Mouse (Mus musculus) embryonic facial prominence, embryonic 10.5 days (tissue): ENCODE measurements around the gene Ccdc57. TPM values are rescaled to one million over a fixed set of nuclear protein-coding genes. Genes with fewer than 3 reads are reported as not detected.
"Not testable (repeated sequence)": the region's sequence is repeated elsewhere in the genome, so short reads cannot be mapped to it uniquely, and the experiment has no call there.

ENCODE experiments used
- DNase-seq: peaks from one replicate; pipeline ENCODE4 v3.0.0-alpha.2; 2017; ENCODE audit warnings: low spot score
- H3K27ac ChIP-seq: fragments of 300-500 bp; sonication (generic); replicated peaks from 2 replicates; pipeline ENCODE4 v1.5.1; 2016; ENCODE audit warnings: mild to moderate bottlenecking
- H3K27me3 ChIP-seq: fragments of 300-500 bp; sonication (generic); replicated peaks from 2 replicates; pipeline ENCODE4 v1.6.1; 2016; ENCODE audit warnings: low read depth, mild to moderate bottlenecking; ENCODE audit not compliant: poor library complexity, severe bottlenecking
- H3K36me3 ChIP-seq: fragments of 300-500 bp; sonication (generic); replicated peaks from 2 replicates; pipeline ENCODE4 v1.6.1; 2016; ENCODE audit warnings: mild to moderate bottlenecking, moderate library complexity
- H3K4me1 ChIP-seq: fragments of 300-500 bp; sonication (generic); 2 replicates; pipeline ENCODE4 v1.6.1; 2016
- H3K4me3 ChIP-seq: fragments of 300-500 bp; sonication (generic); 2 replicates; pipeline ENCODE4 v1.5.1; 2016; ENCODE audit warnings: mild to moderate bottlenecking, moderate library complexity
- H3K9me3 ChIP-seq: fragments of 300-500 bp; sonication (generic); 2 replicates; pipeline ENCODE4 v1.6.1; 2016; ENCODE audit warnings: mild to moderate bottlenecking
- WGBS: fragments of 180-500 bp; shearing (Covaris S2); methylation state at CpG from one replicate; pipeline ENCODE4 v1.1.7; 2016; 5-methylcytosine and 5-hydroxymethylcytosine counted together
- polyA plus RNA-seq: library from polyadenylated mRNA; unstranded; fragments of >200 nt; fragmentation: Nextera tagmentation; extraction: Ambion mirVana; gene quantifications from 2 replicates; pipeline ENCODE4 v1.2.1, GENCODE M21; 2016

The Ccdc57 gene
- polyA plus RNA-seq, 1 experiment from 2014 or later: 6.8 TPM

DNA sequence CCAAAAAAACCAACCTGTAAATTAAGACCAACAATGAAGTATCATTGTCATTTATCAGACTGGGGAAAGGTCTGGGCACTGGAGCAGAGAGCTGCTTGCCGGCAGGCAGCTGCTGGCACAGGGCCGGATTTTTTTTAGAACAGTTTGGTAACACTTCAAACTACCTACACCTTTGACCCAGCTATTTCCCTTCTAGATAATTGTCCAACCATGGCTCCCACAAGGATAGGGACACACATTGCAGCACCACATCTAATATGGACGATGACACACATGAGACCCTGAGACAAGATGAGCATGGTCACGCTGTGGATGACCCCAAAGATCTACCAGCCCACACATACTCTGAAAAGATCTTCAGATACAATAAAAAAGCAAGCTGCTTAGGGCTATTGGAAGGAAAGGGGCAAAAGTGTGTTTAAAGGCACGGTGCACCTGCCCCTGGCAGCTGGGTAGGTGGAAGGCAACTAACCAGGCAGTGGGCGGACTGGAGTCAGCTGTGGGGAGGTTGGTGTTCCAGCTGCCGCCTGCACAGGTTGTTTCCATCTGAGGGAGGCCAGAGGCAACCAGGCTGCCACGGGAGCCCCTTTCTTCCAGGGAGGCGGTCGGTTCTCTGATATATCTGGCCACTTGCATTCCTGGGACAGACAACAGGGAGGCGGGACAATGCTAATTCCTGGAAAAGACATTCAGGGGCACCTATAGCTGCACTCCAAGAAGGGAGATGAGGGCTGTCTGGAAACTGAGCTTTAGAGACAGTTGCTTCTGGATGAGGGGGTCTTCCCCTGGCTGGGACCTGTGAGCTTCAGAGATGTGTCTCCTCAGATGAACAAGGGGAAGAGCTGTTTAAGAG lies 80.4 kb downstream of the Ccdc57 start:
- Histone ChIP-seq H3K36me3 (peaks cover 32% of the 10 kb centered on the region), H3K4me3 (no peak overlapping the region), H3K9me3 (no peaks in the 10 kb centered on the region), H3K27me3 (no peaks in the 10 kb centered on the region), H3K27ac (peak overlapping the region; percentile 27; the same call in 1 of the 2 replicates), H3K4me1 (peaks cover 22% of the 10 kb centered on the region)
- WGBS: 69% methylated on average over 11 of the region's 11 CpGs
- no peak for DNase-seq

DNA sequence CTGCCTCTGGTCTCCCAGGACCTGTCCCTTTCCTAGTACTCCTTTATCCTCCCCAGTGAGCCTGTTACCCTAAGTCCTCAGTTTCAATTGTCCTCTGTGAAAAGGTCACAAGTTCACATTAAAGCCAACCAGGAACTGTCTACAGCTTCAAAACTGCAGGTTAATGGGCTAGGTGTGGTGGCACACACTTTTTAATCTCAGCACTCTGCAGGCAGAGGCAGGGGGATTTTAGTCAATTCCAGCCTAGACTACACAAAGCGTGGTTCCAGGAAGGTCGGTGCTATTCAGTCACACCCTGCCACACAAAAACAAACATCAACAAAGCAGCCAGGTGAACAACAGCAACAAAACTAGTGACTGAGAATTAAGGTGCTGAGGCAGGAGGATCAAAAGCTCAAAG lies 81.1 kb downstream of the Ccdc57 start:
- no peaks in the 10 kb centered on the region for H3K9me3 ChIP-seq
- no peak overlapping the region for H3K4me3 ChIP-seq
- WGBS: 80% methylated on average over 2 of the region's 2 CpGs
- peaks cover 32% of the 10 kb centered on the region for H3K36me3 ChIP-seq
- H3K4me1 ChIP-seq: peaks cover 22% of the 10 kb centered on the region
- no peaks in the 10 kb centered on the region for H3K27me3 ChIP-seq
- no peak overlapping the region for H3K27ac ChIP-seq
- no peak for DNase-seq

DNA sequence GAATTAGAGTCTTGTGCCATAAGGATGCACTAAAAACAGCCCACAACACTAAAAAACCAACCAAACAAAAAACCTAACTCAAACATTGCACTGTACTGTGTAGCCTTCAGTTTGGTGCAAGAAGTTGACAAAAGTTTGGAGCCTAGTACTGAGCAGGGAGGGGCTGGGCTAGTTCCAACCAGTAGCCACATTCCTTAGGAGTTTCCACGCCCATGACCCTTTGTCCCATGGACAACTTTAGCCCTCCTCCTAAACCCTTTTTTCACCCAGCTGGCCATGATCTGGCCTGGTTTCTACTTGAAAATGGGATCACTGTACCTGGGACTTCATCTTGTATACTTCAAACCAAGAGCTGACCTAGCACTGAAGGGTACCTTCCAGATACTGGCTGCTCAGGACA lies 81.5 kb downstream of the Ccdc57 start:
- DNase-seq: no peak
- H3K9me3 ChIP-seq: no peaks in the 10 kb centered on the region
- peaks cover 22% of the 10 kb centered on the region for H3K4me1 ChIP-seq
- H3K4me3 ChIP-seq: no peak overlapping the region
- no peaks in the 10 kb centered on the region for H3K27me3 ChIP-seq
- H3K27ac ChIP-seq: peak overlapping the region; percentile 20; the same call in 1 of the 2 replicates
- H3K36me3 ChIP-seq: peaks cover 27% of the 10 kb centered on the region
- 65% methylated on average over 1 of the region's 1 CpGs for WGBS

GRCm38 (mm10) chr11:120850331-120851030 lies 82.2 kb downstream of the Ccdc57 start:
- no peak for DNase-seq
- WGBS: 56% methylated on average over 2 of the region's 2 CpGs
- Histone ChIP-seq H3K4me3 (no peak overlapping the region), H3K9me3 (no peaks in the 10 kb centered on the region), H3K27ac (peak overlapping the region; percentile 20; the same call in 1 of the 2 replicates), H3K4me1 (peaks cover 22% of the 10 kb centered on the region), H3K36me3 (peaks cover 22% of the 10 kb centered on the region), H3K27me3 (no peaks in the 10 kb centered on the region)

- Histone ChIP-seq H3K36me3 (peaks cover 4% of the 10 kb centered on the region; the same call in 1 of the 2 replicates), H3K4me3 (no peak overlapping the region), H3K4me1 (peaks cover 12% of the 10 kb centered on the region), H3K27me3 (no peaks in the 10 kb centered on the region), H3K27ac (no peak overlapping the region), H3K9me3 (no peaks in the 10 kb centered on the region)
- 90% methylated on average over 9 of the region's 9 CpGs for WGBS
- DNase-seq: no peak
These were observed 85.8 kb downstream of the Ccdc57 start for GRCm38 (mm10) chr11:120846725-120847475.

DNA sequence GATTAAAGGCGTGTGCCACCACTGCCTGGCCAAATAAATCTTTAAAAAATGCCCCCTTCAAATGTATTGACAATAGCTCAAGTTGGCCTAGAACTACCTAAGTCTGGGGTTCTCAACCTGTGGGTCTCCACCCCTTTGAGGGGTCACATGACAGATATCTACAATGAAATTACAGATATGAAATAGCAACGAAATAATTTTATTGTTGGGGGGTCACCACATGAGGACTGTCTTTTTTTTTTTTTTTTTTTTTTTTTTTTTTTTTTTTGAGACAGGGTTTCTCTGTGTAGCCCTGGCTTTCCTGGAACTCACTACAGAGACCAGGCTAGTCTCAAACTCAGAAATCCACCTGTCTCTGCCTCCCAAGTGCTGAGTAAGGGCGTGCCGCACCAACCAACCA lies 88.3 kb downstream of the Ccdc57 start:
- 90% methylated on average over 4 of the region's 4 CpGs for WGBS
- Histone ChIP-seq H3K4me3 (no peak overlapping the region), H3K4me1 (no peaks in the 10 kb centered on the region), H3K36me3 (peaks cover 4% of the 10 kb centered on the region; the same call in 1 of the 2 replicates), H3K27ac (no peak overlapping the region), H3K9me3 (no peaks in the 10 kb centered on the region), H3K27me3 (no peaks in the 10 kb centered on the region)
- no peak for DNase-seq

DNA sequence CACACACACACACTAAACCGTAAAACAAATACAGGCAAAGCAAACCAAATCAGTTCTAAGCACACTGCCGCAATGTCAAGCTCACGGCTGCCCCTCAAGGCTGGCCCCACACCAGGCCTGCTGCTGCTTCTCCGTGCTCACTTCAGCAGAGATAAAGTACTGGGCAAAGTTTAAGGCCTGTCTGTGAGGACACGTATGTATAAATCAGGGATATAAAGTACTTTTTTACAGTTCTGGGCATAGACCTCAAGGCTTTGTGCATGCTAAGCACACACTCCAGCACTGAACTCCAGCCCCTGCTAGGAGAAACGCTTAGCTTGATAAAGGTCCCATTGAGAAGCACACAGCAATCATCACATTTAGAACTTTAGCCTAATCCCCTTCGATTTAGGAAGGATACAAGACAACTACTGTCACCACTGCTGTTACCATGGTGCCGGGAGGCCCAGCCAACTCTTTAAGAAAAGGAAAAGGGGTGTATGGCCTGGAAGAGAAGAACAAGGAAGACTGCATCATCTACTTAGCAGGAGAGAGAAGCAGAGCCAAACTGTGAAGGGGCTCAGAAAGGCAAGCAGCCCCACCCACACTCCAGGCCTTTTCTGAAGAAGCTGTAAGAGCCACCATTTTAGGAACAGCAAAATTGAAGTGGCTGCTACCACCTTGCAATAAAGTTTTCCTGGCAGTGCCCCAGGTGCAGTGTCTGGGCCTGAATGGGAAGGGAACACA lies 99.0 kb downstream of the Ccdc57 start:
- Histone ChIP-seq H3K4me1 (peaks cover 19% of the 10 kb centered on the region), H3K4me3 (no peak overlapping the region), H3K27me3 (no peaks in the 10 kb centered on the region), H3K9me3 (no peaks in the 10 kb centered on the region), H3K27ac (peak overlapping the region; percentile 59), H3K36me3 (0 out of 2 replicates have a peak, but pooled peaks cover 5% of the 10 kb centered on the region)
- no peak for DNase-seq
- WGBS: 68% methylated on average over 8 of the region's 8 CpGs

- 90% methylated on average over 5 of the region's 5 CpGs for WGBS
- H3K9me3 ChIP-seq, H3K4me3 ChIP-seq, H3K27ac ChIP-seq, H3K36me3 ChIP-seq, DNase-seq, H3K27me3 ChIP-seq: not testable (repeated sequence)
- H3K4me1 ChIP-seq: peaks cover 19% of the 10 kb centered on the region
These were observed 99.7 kb downstream of the Ccdc57 start for GRCm38 (mm10) chr11:120832962-120833361.

- no peak overlapping the region for H3K27ac ChIP-seq
These were observed 100.8 kb downstream of the Ccdc57 start for GRCm38 (mm10) chr11:120831659-120832440.

GRCm38 (mm10) chr11:120830686-120831085 lies 102.0 kb downstream of the Ccdc57 start:
- Histone ChIP-seq H3K36me3 (peaks cover 12% of the 10 kb centered on the region; the same call in 1 of the 2 replicates), H3K4me1 (peaks cover 37% of the 10 kb centered on the region), H3K27ac (0 out of 2 replicates have a peak overlapping the region, but pooled peaks have one; percentile 55), H3K9me3 (no peaks in the 10 kb centered on the region), H3K4me3 (no peak overlapping the region), H3K27me3 (no peaks in the 10 kb centered on the region)
- 68% methylated on average over 12 of the region's 12 CpGs for WGBS
- DNase-seq: no peak

More at GRCm38 (mm10) chr11:120831659-120832440, 100.8 kb downstream of the Ccdc57 start:
- H3K4me3 ChIP-seq: no peak overlapping the region
- H3K27me3 ChIP-seq: no peaks in the 10 kb centered on the region
- H3K36me3 ChIP-seq: 0 out of 2 replicates have a peak, but pooled peaks cover 5% of the 10 kb centered on the region
- DNase-seq: no peak
- H3K4me1 ChIP-seq: peaks cover 25% of the 10 kb centered on the region
- WGBS: 75% methylated on average over 3 of the region's 3 CpGs
- no peaks in the 10 kb centered on the region for H3K9me3 ChIP-seq
